Mouse (Mus musculus) neural tube, embryonic 11.5 days (tissue): ENCODE measurements around the gene Pjvk. TPM values are rescaled to one million over a fixed set of nuclear protein-coding genes. Genes with fewer than 3 reads are reported as not detected.
"Not testable (repeated sequence)": the region's sequence is repeated elsewhere in the genome, so short reads cannot be mapped to it uniquely, and the experiment has no call there.

Source experiments
- ATAC-seq: fragments of 200-750 bp; cut with Nextera tagmentation; 2 replicates; pipeline ENCODE4 v1.8.0; 2017; ENCODE audit warnings: moderate number of reproducible peaks, mild to moderate bottlenecking, moderate TSS enrichment, moderate library complexity; ENCODE audit not compliant: insufficient read depth, low FRiP score, low TSS enrichment
- DNase-seq: peaks from one replicate; pipeline ENCODE4 v3.0.0-alpha.2; 2015; ENCODE audit warnings: low spot score
- H3K27ac ChIP-seq: fragments of 300-500 bp; sonication (generic); 2 replicates; pipeline ENCODE4 v1.5.1; 2014; ENCODE audit warnings: low read depth, mild to moderate bottlenecking, low read length
- H3K27me3 ChIP-seq: fragments of 300-500 bp; sonication (generic); 2 replicates; pipeline ENCODE4 v1.6.1; 2014; ENCODE audit warnings: mild to moderate bottlenecking, low read length, mixed read lengths; ENCODE audit not compliant: control insufficient read depth, insufficient read depth
- H3K36me3 ChIP-seq: fragments of 300-500 bp; sonication (generic); 2 replicates; pipeline ENCODE4 v1.6.1; 2014; ENCODE audit warnings: mild to moderate bottlenecking, low read length, moderate library complexity, mixed read lengths; ENCODE audit not compliant: control insufficient read depth, insufficient read depth
- H3K4me1 ChIP-seq: fragments of 300-500 bp; sonication (generic); 2 replicates; pipeline ENCODE4 v1.6.1; 2014; ENCODE audit warnings: low read length, mixed read lengths; ENCODE audit not compliant: control insufficient read depth, insufficient read depth
- H3K4me2 ChIP-seq: fragments of 300-500 bp; sonication (generic); 2 replicates; pipeline ENCODE4 v1.6.1; 2014; ENCODE audit warnings: low read depth, mild to moderate bottlenecking, moderate library complexity
- H3K4me3 ChIP-seq: fragments of 300-500 bp; sonication (generic); 2 replicates; pipeline ENCODE4 v1.5.1; 2014; ENCODE audit warnings: low read depth, low read length
- H3K9ac ChIP-seq: fragments of 300-500 bp; sonication (generic); 2 replicates; pipeline ENCODE4 v1.6.1; 2014; ENCODE audit warnings: mild to moderate bottlenecking, low read length
- H3K9me3 ChIP-seq: fragments of 300-500 bp; sonication (generic); 2 replicates; pipeline ENCODE4 v1.6.1; 2016; ENCODE audit warnings: low read length; ENCODE audit not compliant: control insufficient read depth
- WGBS: fragments of 180-500 bp; shearing (Covaris S2); extraction: QIAGEN DNeasy Blood & Tissue Kit; methylation state at CpG from one replicate; pipeline ENCODE4 v1.1.7; 2014; 5-methylcytosine and 5-hydroxymethylcytosine counted together
- polyA plus RNA-seq: library from polyadenylated mRNA; unstranded; fragments of >200 nt; fragmentation: Nextera tagmentation; extraction: Ambion mirVana; gene quantifications from 2 replicates; pipeline ENCODE4 v1.2.1, GENCODE M21; 2014

The Pjvk gene
- polyA plus RNA-seq, 1 experiment from 2014 or later = 0.50 TPM

GRCm38 (mm10) chr2:76621724-76622123, 26.6 kb upstream of the Pjvk start:
- Histone ChIP-seq H3K27ac (no peak overlapping the region), H3K36me3 (peaks cover 6% of the 10 kb centered on the region), H3K27me3 (no peaks in the 10 kb centered on the region), H3K4me3 (no peak overlapping the region), H3K9ac (no peak overlapping the region), H3K9me3 (no peaks in the 10 kb centered on the region), H3K4me1 (no peaks in the 10 kb centered on the region), H3K4me2 (no peak overlapping the region)
- no peak for ATAC-seq
- DNase-seq = no peak
- WGBS = 78% methylated on average over 1 of the region's 1 CpGs

GRCm38 (mm10) chr2:76622316-76622715, 26.0 kb upstream of the Pjvk start:
- not testable (repeated sequence) for H3K36me3 ChIP-seq, H3K4me1 ChIP-seq, H3K9me3 ChIP-seq, H3K4me2 ChIP-seq, H3K27ac ChIP-seq, H3K4me3 ChIP-seq, H3K9ac ChIP-seq, H3K27me3 ChIP-seq, DNase-seq, ATAC-seq
- WGBS = 90% methylated on average over 2 of the region's 2 CpGs

GRCm38 (mm10) chr2:76630293-76630692, 18.0 kb upstream of the Pjvk start:
- Histone ChIP-seq H3K4me1 (no peaks in the 10 kb centered on the region), H3K27ac (no peak overlapping the region), H3K4me3 (no peak overlapping the region), H3K4me2 (no peak overlapping the region), H3K27me3 (no peaks in the 10 kb centered on the region), H3K36me3 (peaks cover 20% of the 10 kb centered on the region), H3K9me3 (no peaks in the 10 kb centered on the region), H3K9ac (no peak overlapping the region)
- no peak for DNase-seq
- WGBS = 94% methylated on average over 12 of the region's 12 CpGs
- ATAC-seq = no peak

- Histone ChIP-seq H3K9me3 (no peaks in the 10 kb centered on the region), H3K27ac (no peak overlapping the region), H3K4me1 (no peaks in the 10 kb centered on the region), H3K36me3 (peaks cover 22% of the 10 kb centered on the region), H3K4me3 (no peak overlapping the region), H3K4me2 (no peak overlapping the region), H3K27me3 (no peaks in the 10 kb centered on the region), H3K9ac (no peak overlapping the region)
- ATAC-seq (no peak), DNase-seq (no peak)
- 94% methylated on average over 4 of the region's 4 CpGs for WGBS
These were observed 16.7 kb upstream of the Pjvk start for GRCm38 (mm10) chr2:76631600-76631999.

GRCm38 (mm10) chr2:76639637-76640036, 8.6 kb upstream of the Pjvk start:
- Histone ChIP-seq H3K9ac (no peak overlapping the region), H3K4me3 (no peak overlapping the region), H3K9me3 (no peaks in the 10 kb centered on the region), H3K27ac (no peak overlapping the region), H3K36me3 (peaks cover 14% of the 10 kb centered on the region; the same call in 1 of the 2 replicates), H3K4me2 (no peak overlapping the region), H3K27me3 (no peaks in the 10 kb centered on the region), H3K4me1 (no peaks in the 10 kb centered on the region)
- no peak for ATAC-seq
- DNase-seq = no peak
- WGBS = 97% methylated on average over 2 of the region's 2 CpGs

GRCm38 (mm10) chr2:76643801-76644200, 4.5 kb upstream of the Pjvk start:
- no peak for ATAC-seq
- no peaks in the 10 kb centered on the region for H3K9me3 ChIP-seq
- no peaks in the 10 kb centered on the region for H3K27me3 ChIP-seq
- H3K9ac ChIP-seq = no peak overlapping the region
- H3K4me1 ChIP-seq = no peaks in the 10 kb centered on the region
- 0 out of 2 replicates have a peak, but pooled peaks cover 4% of the 10 kb centered on the region for H3K36me3 ChIP-seq
- H3K27ac ChIP-seq = no peak overlapping the region
- H3K4me3 ChIP-seq = no peak overlapping the region
- no peak overlapping the region for H3K4me2 ChIP-seq
- no peak for DNase-seq

- H3K27ac ChIP-seq = peak overlapping the region; percentile 90
- WGBS = under 1% methylated on average over 31 of the region's 32 CpGs
- H3K4me1 ChIP-seq = no peaks in the 10 kb centered on the region
- H3K4me3 ChIP-seq = peak overlapping the region; percentile 73
- peak overlapping the region; percentile 79 for H3K9ac ChIP-seq
- ATAC-seq (peak; percentile 62), DNase-seq (no peak)
- no peaks in the 10 kb centered on the region for H3K27me3 ChIP-seq
- H3K4me2 ChIP-seq = peak overlapping the region; percentile 84
- H3K36me3 ChIP-seq = no peaks in the 10 kb centered on the region
- no peaks in the 10 kb centered on the region for H3K9me3 ChIP-seq
These were observed 821 bp upstream of the Pjvk start for GRCm38 (mm10) chr2:76647441-76647869.

- Histone ChIP-seq H3K27ac (peak overlapping the region; percentile 77), H3K4me2 (peak overlapping the region; percentile 84), H3K27me3 (no peaks in the 10 kb centered on the region), H3K36me3 (no peaks in the 10 kb centered on the region), H3K4me3 (peak overlapping the region; percentile 73; the same call in 1 of the 2 replicates), H3K9me3 (no peaks in the 10 kb centered on the region), H3K9ac (peak overlapping the region; percentile 61), H3K4me1 (no peaks in the 10 kb centered on the region)
- peak; percentile 42 for ATAC-seq
- DNase-seq = no peak
- 37% methylated on average over 13 of the region's 13 CpGs for WGBS
These were observed 428 bp downstream of the Pjvk start for GRCm38 (mm10) chr2:76648666-76649141.

GRCm38 (mm10) chr2:76653070-76653469, 4.8 kb downstream of the Pjvk start:
- Histone ChIP-seq H3K4me3 (no peak overlapping the region), H3K27me3 (no peaks in the 10 kb centered on the region), H3K9me3 (no peaks in the 10 kb centered on the region), H3K27ac (no peak overlapping the region), H3K4me2 (no peak overlapping the region), H3K36me3 (no peaks in the 10 kb centered on the region), H3K9ac (no peak overlapping the region), H3K4me1 (no peaks in the 10 kb centered on the region)
- WGBS = 90% methylated on average over 4 of the region's 4 CpGs
- ATAC-seq (no peak), DNase-seq (no peak)
